Mouse (Mus musculus): Measurements from ENCODE around the gene Gprasp2. TPM values are rescaled to one million over a fixed set of nuclear protein-coding genes. Genes with fewer than 3 reads are reported as not detected.

Gprasp2 gene
- polyA plus RNA-seq, 1 experiment from 2014 or later: 38.9 TPM

Other genes starting within 250 kb of the Gprasp2 start
- gene Nxf7, start 240.3 kb upstream of the Gprasp2 start, polyA plus RNA-seq (2014; fragmentation: Nextera tagmentation; extraction: Ambion mirVana): not detected in 2 replicates
- not detected in 2 replicates for gene Prame, start 211.3 kb upstream of the Gprasp2 start, polyA plus RNA-seq (2014; fragmentation: Nextera tagmentation; extraction: Ambion mirVana)
- not detected in 2 replicates for gene Tcp11x2, start 145.2 kb upstream of the Gprasp2 start, polyA plus RNA-seq (2014; fragmentation: Nextera tagmentation; extraction: Ambion mirVana)
- not detected in 2 replicates for gene Tmsb15a, start 113.8 kb upstream of the Gprasp2 start, polyA plus RNA-seq (2014; fragmentation: Nextera tagmentation; extraction: Ambion mirVana)
- 9.6 and 10.4 TPM in 2 replicates for gene Armcx5, start 96.3 kb upstream of the Gprasp2 start, polyA plus RNA-seq (2014; fragmentation: Nextera tagmentation; extraction: Ambion mirVana)
- gene Gprasp1, start 96.3 kb upstream of the Gprasp2 start, polyA plus RNA-seq (2014; fragmentation: Nextera tagmentation; extraction: Ambion mirVana): 76.7 and 81.4 TPM in 2 replicates
- 67.1 and 79.6 TPM in 2 replicates for gene Bhlhb9, start 41.4 kb upstream of the Gprasp2 start, polyA plus RNA-seq (2014; fragmentation: Nextera tagmentation; extraction: Ambion mirVana)
- 152 and 164 TPM in 2 replicates for gene Arxes2, start 154.8 kb downstream of the Gprasp2 start, polyA plus RNA-seq (2014; fragmentation: Nextera tagmentation; extraction: Ambion mirVana)
- gene Arxes1, start 194.3 kb downstream of the Gprasp2 start, polyA plus RNA-seq (2014; fragmentation: Nextera tagmentation; extraction: Ambion mirVana): 50.2 and 51.4 TPM in 2 replicates
- gene Bex2, start 229.2 kb downstream of the Gprasp2 start, polyA plus RNA-seq (2014; fragmentation: Nextera tagmentation; extraction: Ambion mirVana): 318 and 322 TPM in 2 replicates
- not detected in 2 replicates for gene Nxf3, start 246.2 kb downstream of the Gprasp2 start, polyA plus RNA-seq (2014; fragmentation: Nextera tagmentation; extraction: Ambion mirVana)